Mouse (Mus musculus) CH12.LX (cell line): ENCODE measurements around the gene Tmsb4x. TPM values are rescaled to one million over a fixed set of nuclear protein-coding genes. Genes with fewer than 3 reads are reported as not detected.

Experiments
- DNase-seq: peaks from one replicate; pipeline ENCODE4 v3.0.0-alpha.2; 2013; ENCODE audit errors: extremely low read depth
- H3K27ac ChIP-seq: 2 replicates; pipeline ENCODE4 v1.5.1; 2012; ENCODE audit warnings: low read depth, mild to moderate bottlenecking, control low read depth, moderate library complexity; ENCODE audit not compliant: insufficient read depth
- H3K27me3 ChIP-seq: replicated peaks from 2 replicates; pipeline ENCODE3; 2012; ENCODE audit warnings: inconsistent platforms
- H3K36me3 ChIP-seq, 2 experiments: replicated peaks in 1 of 2; 2 replicates each; pipeline versions ENCODE3 to v1.6.1; 2012; ENCODE audit warnings: inconsistent platforms in 1 of 2, low read length in 1 of 2, mild to moderate bottlenecking in 1 of 2, mixed read lengths in 1 of 2, moderate library complexity in 1 of 2; ENCODE audit not compliant: control insufficient read depth in 1 of 2, insufficient read depth in 1 of 2
- H3K4me1 ChIP-seq, 2 experiments: 2 replicates each; pipeline ENCODE4 v1.6.1; 2012; ENCODE audit warnings: inconsistent platforms in 1 of 2, moderate library complexity in 1 of 2; ENCODE audit not compliant: insufficient read depth in 2 of 2, control insufficient read depth in 1 of 2
- H3K4me2 ChIP-seq: 2 replicates; pipeline ENCODE4 v1.6.1; 2012; ENCODE audit warnings: low read depth, mild to moderate bottlenecking, control low read depth; ENCODE audit not compliant: poor library complexity, insufficient read depth, severe bottlenecking
- H3K4me3 ChIP-seq, 3 experiments: fragments of 150-350 bp in 1 of 3; sonication (generic) in 1 of 3; replicated peaks in 1 of 3; 2 replicates each; pipeline versions ENCODE3 to v1.5.1; 2011 to 2012; ENCODE audit warnings: low read depth in 2 of 3, low read length in 2 of 3, mild to moderate bottlenecking in 2 of 3, moderate library complexity in 2 of 3, control low read depth in 1 of 3, improper control_type of control experiment in 1 of 3, inconsistent platforms in 1 of 3, mixed read lengths in 1 of 3; ENCODE audit not compliant: poor library complexity in 1 of 3
- H3K79me2 ChIP-seq: replicated peaks from 2 replicates; pipeline ENCODE4 v1.6.1; 2012; ENCODE audit warnings: mild to moderate bottlenecking, moderate library complexity; ENCODE audit not compliant: control insufficient read depth, poor library complexity, insufficient read depth, severe bottlenecking; ENCODE audit errors: extremely low read depth
- H3K9ac ChIP-seq: 2 replicates; pipeline ENCODE4 v1.6.1; 2012; ENCODE audit warnings: low read depth, mild to moderate bottlenecking, control low read depth, moderate library complexity; ENCODE audit not compliant: insufficient read depth
- H3K9me3 ChIP-seq: replicated peaks from 2 replicates; pipeline ENCODE3; 2012; ENCODE audit warnings: low read length, inconsistent platforms, mixed read lengths
- ELF1 ChIP-seq: IDR thresholded peaks from 2 replicates; pipeline ENCODE4 v1.6.1; 2014; ENCODE audit warnings: low read depth, mild to moderate bottlenecking, inconsistent platforms, low read length, improper control_type of control experiment
- EP300 ChIP-seq: IDR thresholded peaks from 2 replicates; pipeline ENCODE4 v1.6.1; 2011; ENCODE audit warnings: low read length, improper control_type of control experiment
- HCFC1 ChIP-seq: IDR thresholded peaks from 2 replicates; pipeline ENCODE4 v1.6.1; 2012; ENCODE audit warnings: low read depth, mild to moderate bottlenecking, inconsistent platforms, low read length, improper control_type of control experiment
- KAT2A ChIP-seq: IDR thresholded peaks from 2 replicates; pipeline ENCODE4 v1.6.1; 2012; ENCODE audit warnings: low read length, improper control_type of control experiment, inconsistent platforms; ENCODE audit not compliant: insufficient replicate concordance
- MAX ChIP-seq: IDR thresholded peaks from 2 replicates; pipeline ENCODE4 v1.6.1; 2011; ENCODE audit warnings: low read length, improper control_type of control experiment
- MYC ChIP-seq: IDR thresholded peaks from 2 replicates; pipeline ENCODE4 v1.6.1; 2011; ENCODE audit warnings: low read depth, mild to moderate bottlenecking, improper control_type of control experiment, low read length
- NELFE ChIP-seq: IDR thresholded peaks from 2 replicates; pipeline ENCODE4 v1.6.1; 2011; ENCODE audit warnings: low read depth, low read length, improper control_type of control experiment
- POLR2A ChIP-seq: IDR thresholded peaks from 2 replicates; pipeline ENCODE4 v1.6.1; 2011; ENCODE audit warnings: low read depth, mild to moderate bottlenecking, improper control_type of control experiment, low read length
- POLR2AphosphoS2 ChIP-seq: IDR thresholded peaks from 2 replicates; pipeline ENCODE4 v1.6.1; 2011; ENCODE audit warnings: low read depth, low read length, improper control_type of control experiment
- TBP ChIP-seq: conservative IDR thresholded peaks from 2 replicates; pipeline ENCODE4 v1.6.1; 2011; ENCODE audit warnings: low read depth, low read length, improper control_type of control experiment
- TCF12 ChIP-seq: IDR thresholded peaks from 2 replicates; pipeline ENCODE4 v1.6.1; 2014; ENCODE audit warnings: low read depth, mild to moderate bottlenecking, inconsistent platforms, low read length, improper control_type of control experiment
- USF1 ChIP-seq: IDR thresholded peaks from 2 replicates; pipeline ENCODE4 v1.6.1; 2014; ENCODE audit warnings: low read depth, mild to moderate bottlenecking, inconsistent platforms, low read length, improper control_type of control experiment
- ZC3H11A ChIP-seq: IDR thresholded peaks from 2 replicates; pipeline ENCODE4 v1.6.1; 2012; ENCODE audit warnings: low read depth, mild to moderate bottlenecking, inconsistent platforms, low read length, improper control_type of control experiment
- ZKSCAN1 ChIP-seq: IDR thresholded peaks from 2 replicates; pipeline ENCODE4 v1.6.1; 2012; ENCODE audit warnings: low read depth, inconsistent platforms, low read length, improper control_type of control experiment, borderline replicate concordance
- dilution Hi-C: fragments of 300-500 bp; cut with MboI; formaldehyde crosslinking; loops from 2 replicates; pipeline ENCODE4 v1.14.3; 2020; ENCODE audit warnings: low sequenced_read_pairs; ENCODE audit not compliant: extremely low pct_unique_long_range_greater_than_20kb, extremely low pct_ligation_motif_present
- in situ Hi-C: fragments of 300-500 bp; cut with MboI; formaldehyde crosslinking; loops from 3 replicates; pipeline ENCODE4 v1.14.3; 2019; ENCODE audit warnings: low sequenced_read_pairs, low pct_ligation_motif_present, low pct_unique_long_range_greater_than_20kb, mixed read lengths
- polyA plus RNA-seq: library from polyadenylated mRNA; unstranded; fragments of >175 nt; gene quantifications from 2 replicates; pipeline ENCODE4 v1.2.1, GENCODE M21; 2012; ENCODE audit warnings: low read depth; ENCODE audit not compliant: insufficient read length
- total RNA-seq, 2 experiments: library from RNA; depleted of rRNA; stranded (reverse); fragments of 300-350 nt in 1 of 2; fragments of >200 nt in 1 of 2; gene quantifications; 2 replicates each; pipeline ENCODE4 v1.2.3; 2012 to 2014

Gene Tmsb4x
- total RNA-seq (2012; rRNA removed) = 2,307 and 2,940 TPM in 2 replicates
- total RNA-seq (2014; rRNA removed) = 6,726 and 7,895 TPM in 2 replicates
- 1,685 and 1,828 TPM in 2 replicates for polyA plus RNA-seq

DNA sequence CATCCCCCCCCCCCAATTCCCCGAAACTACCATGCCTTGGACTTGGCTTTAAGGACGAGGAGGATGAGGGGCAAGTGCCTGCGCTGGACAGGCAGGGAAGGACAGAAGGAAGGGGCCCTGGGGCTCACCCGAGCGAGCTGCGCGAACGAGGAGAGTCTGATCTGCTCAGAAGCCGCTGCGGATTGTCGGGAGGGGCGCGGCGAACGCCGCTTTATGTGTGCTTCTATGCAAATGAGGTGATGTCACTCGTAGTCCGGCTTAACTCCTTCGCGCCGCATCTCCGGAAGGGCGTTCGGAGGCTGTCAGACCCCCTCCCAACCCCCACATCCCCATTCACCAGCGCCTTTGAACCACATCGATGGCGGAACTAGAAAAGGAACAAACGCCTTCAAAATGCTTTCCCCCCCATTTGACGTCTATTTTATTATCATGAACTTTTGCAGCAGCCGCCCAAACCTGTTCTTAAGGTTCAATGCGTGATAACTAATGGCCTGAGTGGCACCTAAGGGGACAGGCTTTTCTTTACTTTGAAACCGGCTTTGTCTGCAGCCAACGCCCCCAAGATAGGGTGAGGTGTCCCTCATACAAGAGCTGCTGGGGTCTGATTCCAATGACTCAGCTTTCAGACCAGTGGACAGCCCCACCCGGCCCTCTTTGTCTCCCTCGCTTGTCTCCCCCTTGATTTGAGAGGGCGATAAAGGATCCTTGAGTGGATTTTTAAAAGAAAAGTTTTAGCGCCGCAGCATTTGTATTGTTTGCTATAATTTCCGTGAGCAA is at the start of gene Tmsb4x:
TSS of gene Tmsb4x (minus strand) at position 338 of the 777 bp plus-strand sequence.
- peak; percentile 82 for DNase-seq
- H3K9me3 ChIP-seq = no peaks in the 10 kb centered on the region
- in situ Hi-C loops (loop anchor here (10.0 kb wide), 1 partner anchor 94 kb away; no protein-coding TSS in a partner anchor), dilution Hi-C loops (no loop called here)
- H3K27ac ChIP-seq = peak within 1 kb of the TSS; percentile 100
- no peaks in the 10 kb centered on the region for H3K27me3 ChIP-seq
- peak within 1 kb of the TSS; percentile 86 for H3K4me2 ChIP-seq
- peak; percentile 98 for TF ChIP-seq TBP
- peak; percentile 100 for TF ChIP-seq POLR2A
- no peak for TF ChIP-seq NELFE
- peaks cover 5 to 7% of the 10 kb centered on the region in 2 experiments for H3K36me3 ChIP-seq
- peak within 1 kb of the TSS; percentile 70 to 86 (median 70) for H3K4me3 ChIP-seq
- peak within 1 kb of the TSS; percentile 98 for H3K9ac ChIP-seq
- peaks cover 18% of the 10 kb centered on the region for H3K79me2 ChIP-seq
- peaks cover 5 to 23% of the 10 kb centered on the region in 2 experiments; a peak in 3 of 4 replicates for H3K4me1 ChIP-seq

DNA sequence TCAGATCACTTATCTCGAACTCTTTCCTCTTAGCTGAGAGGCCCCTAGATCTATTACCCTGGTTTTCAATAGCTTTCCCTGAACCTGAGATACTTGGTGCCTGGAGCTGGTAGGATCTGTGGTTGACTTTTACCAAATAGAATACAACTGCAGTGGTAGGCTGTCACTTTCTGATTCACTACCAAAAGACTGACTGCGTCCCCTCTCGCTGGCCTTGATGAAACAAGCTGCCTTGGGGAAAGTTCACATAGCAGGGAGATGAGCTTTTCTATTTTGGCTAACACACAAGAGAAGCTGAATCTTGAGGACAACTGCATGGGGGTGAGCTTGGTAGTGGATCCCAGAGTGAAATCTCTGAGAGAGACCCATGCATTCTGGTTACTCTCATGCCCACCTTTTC is 32.6 kb upstream of the Tmsb4x start:
- no peaks in the 10 kb centered on the region for H3K9me3 ChIP-seq
- H3K9ac ChIP-seq = no peak overlapping the region
- no peak overlapping the region for H3K4me2 ChIP-seq
- dilution Hi-C loops = no loop called here
- H3K27ac ChIP-seq = no peak overlapping the region
- TF ChIP-seq ELF1 (no peak), MYC (no peak), USF1 (no peak), HCFC1 (no peak), TCF12 (no peak), KAT2A (no peak), ZC3H11A (no peak), EP300 (no peak), ZKSCAN1 (no peak), MAX (no peak), POLR2AphosphoS2 (no peak)
- H3K27me3 ChIP-seq = no peaks in the 10 kb centered on the region
- no peaks in the 10 kb centered on the region for H3K79me2 ChIP-seq
- in situ Hi-C loops = loop anchor here (25.0 kb wide), 2 partner anchors 429 to 1054 kb away; no protein-coding TSS in a partner anchor
- H3K4me1 ChIP-seq = no peaks in the 10 kb centered on the region
- H3K36me3 ChIP-seq = no peaks in the 10 kb centered on the region
- no peak for DNase-seq
- H3K4me3 ChIP-seq = no peak overlapping the region
